Mouse (Mus musculus): ENCODE measurements around the gene Psmb11.

- TF ChIP-seq ZNF384 (IDR thresholded peaks at IDR 0.05; ENCODE audit: low read depth, low read length), result no peak
- TF ChIP-seq ZC3H11A (IDR thresholded peaks at IDR 0.05; ENCODE audit: borderline replicate concordance, low read depth, low read length), result no peak
- TF ChIP-seq HCFC1 (IDR thresholded peaks at IDR 0.05; ENCODE audit: borderline replicate concordance, insufficient read depth, low read length), result no peak
These were observed 11.3 kb upstream of the Psmb11 start for GRCm38 (mm10) chr14:54609962-54610361.

All from ES-E14 (cell line).